Mouse (Mus musculus): Measurements from ENCODE around the gene Hsf2.

- peak; percentile 89 for TF ChIP-seq CTCF (IDR thresholded peaks at IDR 0.05; ENCODE audit: low read depth, low read length)
- no peak for TF ChIP-seq POLR2A (IDR thresholded peaks at IDR 0.05; ENCODE audit: extremely low read depth, insufficient read depth, low read length)
These were observed 38.0 kb upstream of the Hsf2 start for GRCm38 (mm10) chr10:57448051-57448716.
